Mouse (Mus musculus) megakaryocyte, embryonic 14.5 days (primary cell): ENCODE results near the gene Tuba8.

Experiments
- FLI1 ChIP-seq: IDR thresholded peaks from 2 replicates; pipeline ENCODE4 v1.6.1; 2012; ENCODE audit warnings: low read length, inconsistent platforms, mixed read lengths
- GATA1 ChIP-seq: IDR thresholded peaks from 3 replicates; pipeline ENCODE4 v1.6.1; 2012; ENCODE audit warnings: mixed read lengths, low read length, inconsistent platforms, borderline replicate concordance

- TF ChIP-seq GATA1 (no peak), FLI1 (no peak)
These were observed 22.2 kb downstream of the Tuba8 start for GRCm38 (mm10) chr6:121232652-121233051.
